ENCODE assay signal across 8 mouse cellular contexts in the genomic region with DNA sequence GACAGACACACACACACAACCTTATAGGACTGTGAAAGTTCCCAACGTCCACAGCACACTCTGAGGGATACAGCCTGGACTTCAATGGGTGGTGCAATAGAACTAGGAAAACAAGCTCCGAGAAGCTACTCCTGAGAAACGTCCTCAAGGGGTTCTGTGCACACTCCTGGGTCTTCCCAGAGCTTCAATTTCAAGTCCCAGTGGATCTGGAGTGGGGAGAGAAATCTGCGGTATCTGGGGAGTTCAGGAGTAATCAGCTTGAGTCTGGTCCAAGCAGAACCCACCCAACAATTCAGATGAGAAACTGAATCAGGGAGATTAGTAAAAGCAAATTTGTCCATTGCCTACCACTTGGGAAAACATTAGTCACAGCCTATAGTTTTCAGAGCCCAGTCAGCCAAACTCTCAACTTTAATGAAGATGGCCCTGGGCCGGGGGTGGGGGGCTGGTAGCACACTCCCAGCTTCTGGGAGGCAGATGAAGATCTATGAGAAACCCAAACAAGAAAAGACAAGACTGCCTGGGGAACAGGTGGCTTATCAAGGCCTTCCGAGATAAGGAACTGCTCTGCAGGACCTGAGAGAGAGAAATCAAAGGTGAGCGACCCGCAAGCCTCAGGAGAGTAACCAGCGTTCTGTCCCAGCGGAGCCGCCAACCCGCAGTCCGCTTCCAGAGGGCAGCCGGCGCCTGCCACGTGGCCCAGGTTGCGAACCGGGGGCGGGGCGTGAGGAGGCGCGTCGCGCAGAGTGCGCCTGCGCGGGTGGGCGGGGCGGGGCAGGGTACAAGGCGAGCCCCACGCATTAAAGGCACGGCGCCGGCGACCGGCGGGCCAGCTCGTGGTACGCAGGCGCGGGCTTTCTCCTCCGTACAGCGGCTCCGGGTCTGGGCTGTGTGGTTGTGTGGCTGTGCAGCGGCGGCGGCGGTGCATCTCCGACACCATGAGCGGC. TPM values are rescaled to one million over a fixed set of nuclear protein-coding genes. Genes with fewer than 3 reads are reported as not detected.
A peak's percentile ranks its signal among the peaks of the same experiment; 100 is the strongest.
DNase-seq lines count a peak whose midpoint lies in the region; ATAC-seq and TF ChIP-seq lines count a peak whose summit lies in the region.

A gene (plus strand): TSS at position 763 of the 947 bp plus-strand sequence.

- TF ChIP-seq CTCF in E14TG2a.4 (conservative IDR thresholded peaks at IDR 0.05; ENCODE audit: low read length): no peak

- intact Hi-C loops in heart, postnatal 10 days (cut with DNase I): loop anchor here (5.0 kb wide), 1 partner anchor 171 kb away; a partner anchor contains a TSS

- peak within 1 kb of the TSS; percentile 89 for H3K9ac ChIP-seq in forebrain, embryonic 13.5 days
- peak within 1 kb of the TSS; percentile 78 for H3K9ac ChIP-seq in neural tube, embryonic 15.5 days (replicated peaks)

- peak within 1 kb of the TSS; percentile 95 for H3K4me3 ChIP-seq in E14TG2a.4 (replicated peaks; ENCODE audit: low read length)
- H3K4me3 ChIP-seq in forebrain, embryonic 13.5 days: peak within 1 kb of the TSS; percentile 81
- H3K4me3 ChIP-seq in neural tube, embryonic 15.5 days (replicated peaks): peak within 1 kb of the TSS; percentile 82

- 5% methylated on average over 34 of the region's 50 CpGs for WGBS in forebrain, embryonic 13.5 days
- 2% methylated on average over 47 of the region's 50 CpGs for WGBS in neural tube, embryonic 15.5 days

- peak within 1 kb of the TSS; percentile 92 for H3K4me2 ChIP-seq in forebrain, embryonic 13.5 days
- H3K4me2 ChIP-seq in neural tube, embryonic 15.5 days: peak within 1 kb of the TSS; percentile 90

- H3K36me3 ChIP-seq in E14TG2a.4 (ENCODE audit: insufficient read depth, low read length): peaks cover 26% of the 10 kb centered on the region
- peaks cover 16% of the 10 kb centered on the region for H3K36me3 ChIP-seq in forebrain, embryonic 13.5 days (ENCODE audit: poor library complexity, severe bottlenecking)
- peaks cover 3% of the 10 kb centered on the region for H3K36me3 ChIP-seq in neural tube, embryonic 15.5 days

- no peaks in the 10 kb centered on the region for H3K9me3 ChIP-seq in E14TG2a.4 (ENCODE audit: low read length)
- no peaks in the 10 kb centered on the region for H3K9me3 ChIP-seq in forebrain, embryonic 13.5 days (replicated peaks)
- H3K9me3 ChIP-seq in neural tube, embryonic 15.5 days (replicated peaks): no peaks in the 10 kb centered on the region

- ATAC-seq in forebrain, embryonic 13.5 days: peak; percentile 99
- peak; percentile 99 for ATAC-seq in neural tube, embryonic 15.5 days (ENCODE audit: low FRiP score)

- H3K27me3 ChIP-seq in E14TG2a.4 (ENCODE audit: insufficient read depth, low read length): peaks cover 4% of the 10 kb centered on the region
- H3K27me3 ChIP-seq in forebrain, embryonic 13.5 days: no peaks in the 10 kb centered on the region
- H3K27me3 ChIP-seq in neural tube, embryonic 15.5 days (replicated peaks): no peaks in the 10 kb centered on the region

- H3K27ac ChIP-seq in forebrain, embryonic 13.5 days: peak within 1 kb of the TSS; percentile 70
- peak within 1 kb of the TSS; percentile 88 for H3K27ac ChIP-seq in neural tube, embryonic 15.5 days (replicated peaks)

- DNase-seq in c-Kit-positive CD71-positive TER-119-positive erythroid progenitor cells, embryonic 14.5 days (ENCODE audit: low spot score): peak; percentile 82
- DNase-seq in heart, postnatal 10 days: peak; percentile 86 to 90
- peak; percentile 79 for DNase-seq in layer of hippocampus, adult 11-12 months (ENCODE audit: low spot score)
- peak; percentile 86 to 89 for DNase-seq in lung, adult 18-20 months
- DNase-seq in testis, postnatal 14 days (ENCODE audit: low spot score): peak; percentile 91

- H3K4me1 ChIP-seq in E14TG2a.4 (replicated peaks; ENCODE audit: low read depth, low read length): peaks cover 39% of the 10 kb centered on the region
- H3K4me1 ChIP-seq in forebrain, embryonic 13.5 days: peaks cover 13% of the 10 kb centered on the region
- H3K4me1 ChIP-seq in neural tube, embryonic 15.5 days: peaks cover 22% of the 10 kb centered on the region

RNA-seq across cellular contexts. Expression of the gene that starts here (rescaled TPM):
- 285 and 287 TPM in 2 replicates for polyA plus RNA-seq in forebrain, embryonic 13.5 days (2015; fragmentation: Nextera tagmentation; extraction: Ambion mirVana)
- 10 to 100 TPM; 45.1 to 52.5 TPM for total RNA-seq in heart, postnatal 10 days (2021)
- polyA plus RNA-seq in neural tube, embryonic 15.5 days (2015; fragmentation: Nextera tagmentation; extraction: Ambion mirVana): 200 and 209 TPM in 2 replicates

Comparison
In these comparisons a context has a peak if more than half of its experiments do, and no peak if none do; other contexts are left out.
1. Peak in every context shown above with its lines: DNase-seq, ATAC-seq, H3K4me3 ChIP-seq and H3K27ac ChIP-seq.